Mouse (Mus musculus): ENCODE data around the gene Spata32.
"Not testable (repeated sequence)": the region's sequence is repeated elsewhere in the genome, so short reads cannot be mapped to it uniquely, and the experiment has no call there.

The Spata32 gene

DNA sequence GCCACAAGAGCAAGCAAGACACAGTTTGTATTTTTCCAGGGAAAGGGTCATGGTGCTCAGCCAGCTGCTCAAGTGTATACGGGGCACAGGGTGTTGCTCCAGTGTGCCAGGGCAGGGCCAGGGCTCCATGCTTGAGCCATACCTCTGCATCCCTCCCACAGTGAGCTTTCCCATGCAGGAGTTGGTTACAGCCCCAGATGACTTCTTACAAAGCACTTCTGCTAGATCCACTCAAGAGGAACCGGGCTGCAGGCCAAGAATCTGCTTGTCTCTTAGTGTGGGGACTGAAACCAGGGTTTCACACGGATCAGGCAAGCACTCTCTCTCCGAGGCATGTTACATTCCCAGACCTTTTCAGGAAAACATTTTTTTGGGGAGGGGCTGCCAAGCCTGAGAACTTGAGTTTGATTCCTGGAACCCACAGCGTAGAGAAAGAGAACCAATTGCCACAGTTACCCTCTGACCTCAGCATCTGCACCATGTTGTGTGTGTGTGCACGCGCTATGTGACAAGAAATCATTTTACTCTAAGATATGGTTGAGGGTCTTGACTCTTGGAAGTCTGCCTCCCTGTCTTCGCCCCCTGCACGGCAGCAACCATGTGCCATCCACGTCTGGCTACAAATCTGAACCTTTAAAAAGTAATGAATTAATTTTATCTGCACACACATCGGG lies 29.4 kb upstream of the Spata32 start:
- in situ Hi-C loops (cut with MboI, MseI), result no loop called here

GRCm38 (mm10) chr11:103246731-103247290 lies 28.6 kb upstream of the Spata32 start:
- in situ Hi-C loops (cut with MboI, MseI), result no loop called here

DNA sequence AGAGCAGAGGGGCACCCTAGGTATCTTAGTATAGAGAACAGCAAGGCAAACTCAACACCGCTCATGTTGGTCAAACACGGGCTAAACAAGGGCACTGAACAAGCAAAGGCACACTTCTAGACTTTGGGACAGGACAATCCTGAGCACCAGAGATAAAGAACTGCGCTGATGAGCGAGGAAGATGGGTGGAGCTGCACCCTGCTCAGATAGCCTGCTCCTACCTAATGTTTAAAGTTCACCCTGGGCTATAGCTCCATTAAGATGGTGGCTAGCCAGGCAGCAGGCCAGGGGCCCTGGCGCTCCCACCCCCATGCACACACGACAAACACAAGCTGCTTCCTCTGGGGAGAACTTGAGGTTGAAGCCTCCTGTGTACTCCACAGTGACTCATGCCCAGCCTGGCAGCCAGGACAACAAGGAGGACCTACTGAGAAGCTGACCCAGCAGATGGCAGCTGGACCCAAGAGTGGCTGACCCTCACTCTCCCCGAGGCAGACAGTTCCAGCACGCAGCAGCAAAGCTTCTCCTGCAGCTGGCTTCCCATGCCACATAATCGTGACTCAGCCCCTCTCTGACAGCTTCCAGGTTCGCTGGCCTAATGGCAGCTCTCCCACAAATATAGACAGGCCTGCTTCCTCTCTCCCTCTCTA lies 28.0 kb upstream of the Spata32 start:
- in situ Hi-C loops (cut with MboI, MseI), result no loop called here

- in situ Hi-C loops (cut with MboI, MseI), result no loop called here
These were observed 26.6 kb upstream of the Spata32 start for GRCm38 (mm10) chr11:103244856-103245255.

DNA sequence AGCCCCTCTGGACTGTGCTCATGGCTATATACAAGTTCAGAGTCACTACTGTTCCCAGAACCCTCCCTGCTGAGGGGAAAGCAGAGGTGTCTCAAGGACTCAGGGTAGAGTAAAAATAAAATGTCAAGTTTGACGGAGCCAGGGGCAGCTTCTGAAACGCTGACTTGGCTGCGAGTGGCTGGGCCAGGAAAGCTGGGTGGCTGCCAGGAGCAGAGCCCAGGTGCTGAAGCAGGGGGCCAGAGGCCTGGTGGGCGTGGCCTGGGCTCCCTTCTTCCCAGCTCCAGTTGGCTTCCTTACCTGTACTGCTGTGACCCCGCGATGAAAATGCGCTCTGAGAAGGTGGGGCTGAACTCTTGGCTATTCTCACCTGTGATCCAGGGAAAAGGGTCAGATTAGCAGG lies 22.5 kb upstream of the Spata32 start:
- in situ Hi-C loops (cut with MboI, MseI), result no loop called here

DNA sequence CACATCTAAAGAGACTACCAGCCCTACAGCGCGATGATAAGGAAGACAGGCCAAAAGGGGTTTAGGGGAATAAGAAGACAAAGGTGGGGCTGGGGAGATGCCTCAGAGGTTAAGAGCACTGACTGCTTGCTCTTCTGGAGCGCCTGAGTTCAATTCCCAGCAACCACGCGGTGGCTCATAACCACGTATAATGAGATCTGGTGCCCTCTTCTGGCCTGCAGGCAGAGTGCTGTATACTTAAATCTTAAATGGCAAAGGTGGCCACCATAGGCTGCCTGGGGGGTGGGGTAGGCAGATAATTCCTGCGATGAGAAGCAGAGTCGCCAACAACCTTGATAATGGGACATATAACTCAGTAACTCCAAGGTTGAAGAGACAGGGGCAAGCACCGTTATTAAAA lies 19.5 kb upstream of the Spata32 start:
- in situ Hi-C loops (cut with MboI, MseI), result loop anchor here (10.0 kb wide), 1 partner anchor 87 kb away; no protein-coding TSS in a partner anchor

GRCm38 (mm10) chr11:103236903-103237302 lies 18.7 kb upstream of the Spata32 start:
- in situ Hi-C loops (cut with MboI, MseI), result loop anchor here (10.0 kb wide), 1 partner anchor 88 kb away; no protein-coding TSS in a partner anchor

DNA sequence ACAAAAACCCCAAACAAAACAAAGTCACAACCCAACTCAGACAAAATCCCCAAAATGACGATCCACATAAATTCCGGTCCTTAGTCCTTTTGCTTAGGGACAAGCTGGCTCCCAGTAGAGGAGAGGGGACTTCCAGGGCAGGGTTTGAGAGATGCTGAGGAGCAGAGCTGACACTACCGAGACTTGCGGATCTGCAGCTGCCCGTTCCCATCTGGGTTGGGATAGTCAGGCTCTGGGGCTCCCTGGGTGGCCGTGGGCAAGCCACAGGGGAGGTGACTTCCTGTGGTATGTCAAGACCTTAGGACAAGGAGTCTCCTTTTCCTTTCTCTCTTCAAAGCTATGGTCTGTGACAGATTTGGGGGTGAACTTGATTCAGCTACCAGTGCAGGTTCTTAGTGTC lies 18.2 kb upstream of the Spata32 start:
- in situ Hi-C loops (cut with MboI, MseI), result loop anchor here (10.0 kb wide), 1 partner anchor 88 kb away; no protein-coding TSS in a partner anchor

GRCm38 (mm10) chr11:103235702-103236101 lies 17.5 kb upstream of the Spata32 start:
- in situ Hi-C loops (cut with MboI, MseI), result loop anchor here (10.0 kb wide), 1 partner anchor 89 kb away; no protein-coding TSS in a partner anchor

- in situ Hi-C loops (cut with MboI, MseI), result loop anchor here (10.0 kb wide), 1 partner anchor 90 kb away; no protein-coding TSS in a partner anchor
These were observed 16.2 kb upstream of the Spata32 start for GRCm38 (mm10) chr11:103234447-103234846.

DNA sequence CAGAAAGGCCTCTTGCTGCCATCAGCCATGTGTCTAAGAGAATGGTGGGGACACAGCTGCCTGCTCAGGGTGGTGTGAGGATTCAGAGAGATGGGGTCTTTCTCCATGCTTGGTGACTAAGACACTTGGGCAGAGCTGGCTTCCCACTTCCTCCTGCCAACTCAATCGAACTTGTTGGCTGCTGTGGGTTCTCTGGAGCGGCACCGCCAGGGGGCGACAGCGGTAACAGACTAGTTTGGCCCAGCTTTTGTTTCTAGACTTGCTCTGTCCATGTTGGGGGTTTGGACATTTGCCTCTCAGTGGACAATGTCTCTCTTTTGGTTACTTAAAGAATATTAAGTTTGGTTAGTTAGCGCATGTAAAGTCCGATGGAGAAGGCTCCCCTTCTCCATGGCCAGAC lies 14.7 kb upstream of the Spata32 start:
- in situ Hi-C loops (cut with MboI, MseI), result loop anchor here (10.0 kb wide), 1 partner anchor 92 kb away; no protein-coding TSS in a partner anchor

DNA sequence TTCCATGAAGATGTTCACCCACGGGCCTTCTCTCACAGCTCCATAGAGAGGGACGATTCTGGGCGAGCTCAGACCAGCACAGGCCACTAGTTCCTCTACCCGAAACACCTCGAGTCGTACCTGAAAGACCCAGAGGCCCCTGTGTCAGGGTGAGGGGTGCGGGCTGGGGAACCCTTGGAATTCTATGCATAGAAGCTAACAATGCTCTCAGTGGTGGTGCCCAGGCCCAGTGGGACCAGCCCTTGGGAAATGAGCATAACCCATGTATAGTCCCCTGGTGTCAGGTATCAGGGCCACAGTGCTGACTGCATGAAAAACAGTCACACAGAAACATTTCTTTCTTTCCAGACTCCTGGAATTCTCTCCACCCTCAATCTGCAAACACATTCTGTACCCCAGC lies 13.1 kb upstream of the Spata32 start:
- in situ Hi-C loops (cut with MboI, MseI), result loop anchor here (10.0 kb wide), 1 partner anchor 93 kb away; no protein-coding TSS in a partner anchor

DNA sequence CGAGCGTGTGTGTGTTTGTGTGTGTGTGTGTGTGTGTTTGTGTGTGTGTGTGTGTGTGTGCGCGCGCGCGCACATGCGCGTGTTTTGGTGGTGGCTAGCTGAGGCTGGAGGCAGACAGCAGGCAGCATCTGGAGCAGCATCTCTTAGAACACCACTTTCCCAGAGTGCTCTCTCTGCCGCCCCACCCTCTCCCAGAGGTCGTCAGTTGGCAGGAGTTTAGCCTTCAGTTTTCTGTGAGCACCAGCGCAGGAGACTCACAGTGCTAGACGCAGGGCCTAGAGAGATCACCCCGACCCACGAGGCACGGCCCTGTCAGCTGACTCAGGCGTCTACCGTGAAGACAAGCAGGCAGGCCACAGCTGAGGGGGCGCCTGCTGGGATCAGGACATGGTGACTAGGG lies 12.4 kb upstream of the Spata32 start:
- in situ Hi-C loops (cut with MboI, MseI), result loop anchor here (10.0 kb wide), 1 partner anchor 94 kb away; no protein-coding TSS in a partner anchor

DNA sequence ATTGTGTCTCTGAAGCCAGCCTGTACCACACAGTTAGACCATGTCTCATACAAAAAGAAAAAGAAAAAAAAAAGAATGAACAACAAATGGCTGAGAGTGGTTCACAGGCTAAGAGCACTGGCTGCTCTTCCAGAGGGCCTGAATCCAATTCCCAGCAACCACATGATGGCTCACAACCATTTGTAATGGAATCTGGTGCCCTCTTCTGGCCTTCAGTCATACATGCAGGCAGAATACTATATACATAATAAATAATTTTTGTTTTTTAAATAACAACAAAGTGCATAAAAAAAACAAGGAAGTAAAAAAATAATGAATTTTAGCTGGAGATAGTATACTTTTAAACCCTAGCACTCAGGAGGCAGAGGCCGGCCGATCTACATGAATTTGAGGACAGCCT lies 11.4 kb upstream of the Spata32 start:
- in situ Hi-C loops (cut with MboI, MseI), result loop anchor here (10.0 kb wide), 1 partner anchor 95 kb away; no protein-coding TSS in a partner anchor

GRCm38 (mm10) chr11:103223951-103224456 lies 5.8 kb upstream of the Spata32 start:
- in situ Hi-C loops (cut with MboI, MseI), result no loop called here

- in situ Hi-C loops (cut with MboI, MseI), result no loop called here
These were observed 5.2 kb upstream of the Spata32 start for GRCm38 (mm10) chr11:103223444-103223843.

DNA sequence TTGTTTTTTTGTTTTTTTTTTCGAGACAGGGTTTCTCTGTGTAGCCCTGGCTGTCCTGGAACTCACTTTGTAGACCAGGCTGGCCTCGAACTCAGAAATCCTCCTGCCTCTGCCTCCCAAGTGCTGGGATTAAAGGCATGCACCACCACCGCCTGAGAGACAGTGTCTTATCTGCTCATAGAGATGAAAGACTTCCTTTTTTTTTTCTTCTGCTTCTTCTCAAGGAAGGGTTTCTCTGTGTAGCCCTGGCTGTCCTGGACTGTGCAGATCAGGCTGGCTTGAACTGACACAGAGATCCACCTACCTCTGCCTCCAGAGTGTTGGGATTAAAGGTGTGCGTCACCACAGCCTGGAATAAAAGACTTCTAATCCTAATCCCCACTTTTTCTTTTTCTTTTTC lies 4.5 kb upstream of the Spata32 start:
- in situ Hi-C loops (cut with MboI, MseI), result not testable (repeated sequence)

DNA sequence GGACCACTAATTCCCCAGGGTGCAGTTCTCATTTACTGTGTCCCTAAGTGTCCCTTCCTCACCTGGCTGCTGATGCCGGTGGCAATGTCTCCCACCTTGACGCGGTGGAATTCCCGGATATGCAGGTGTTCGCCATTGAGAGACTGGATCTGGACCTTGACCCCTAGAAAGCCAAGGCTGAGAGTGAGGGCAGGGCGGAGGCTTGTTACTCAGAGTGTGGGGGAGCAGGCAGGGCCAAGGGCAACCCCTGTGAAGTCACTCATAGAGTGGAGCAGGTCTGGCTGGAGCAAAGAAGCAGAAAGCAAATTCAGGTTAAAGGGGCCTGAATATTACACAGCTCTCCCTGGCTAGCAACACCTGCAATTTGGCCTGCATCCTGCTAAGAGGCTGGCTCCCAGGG lies 3.2 kb upstream of the Spata32 start:
- in situ Hi-C loops (cut with MboI, MseI), result no loop called here

GRCm38 (mm10) chr11:103219995-103220394 lies 1.8 kb upstream of the Spata32 start:
- in situ Hi-C loops (cut with MboI, MseI), result no loop called here

GRCm38 (mm10) chr11:103219259-103219658 lies 1.0 kb upstream of the Spata32 start:
- in situ Hi-C loops (cut with MboI, MseI), result no loop called here

DNA sequence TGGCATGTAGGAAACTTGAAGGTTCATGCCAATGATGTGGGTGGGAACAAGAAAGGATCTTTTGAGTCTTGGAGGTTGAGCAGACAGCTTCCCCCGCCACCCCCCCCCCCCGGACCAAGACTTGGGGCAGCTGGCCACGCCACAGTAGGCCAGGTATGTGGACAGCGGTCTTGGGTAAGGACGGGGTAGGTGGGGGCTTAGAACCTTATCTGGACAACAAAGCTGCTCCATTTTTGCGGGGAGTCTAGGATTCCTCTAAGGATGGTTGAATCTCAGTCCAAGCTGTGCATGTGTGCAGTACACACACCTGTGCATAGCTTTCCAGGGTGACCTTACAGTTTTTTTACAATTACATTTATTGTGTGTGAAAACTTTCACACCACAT lies 277 bp upstream of the Spata32 start:
- in situ Hi-C loops (cut with MboI, MseI), result no loop called here

DNA sequence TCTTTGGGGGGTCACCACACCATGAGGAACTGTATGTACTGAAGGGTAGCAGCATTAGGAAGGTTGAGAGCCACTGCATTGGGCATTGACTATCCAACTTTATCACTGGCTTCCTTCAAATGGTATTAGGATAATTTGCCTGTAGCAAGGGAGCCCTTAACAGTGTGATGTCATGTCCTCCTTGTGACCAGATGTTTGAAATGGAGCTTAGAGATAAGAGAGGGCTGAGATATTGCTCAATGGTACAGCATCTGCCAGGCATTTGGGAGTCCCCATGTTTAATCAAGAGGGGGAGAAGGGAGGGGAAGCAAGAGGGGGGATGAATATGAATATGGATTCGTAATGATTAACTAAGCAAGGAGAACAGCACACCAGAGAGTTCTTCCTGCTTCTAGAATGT lies 2.9 kb downstream of the Spata32 start:
- in situ Hi-C loops (cut with MboI, MseI), result no loop called here

Measured in T-helper 1 cell (primary cell).